Mouse (Mus musculus): Measurements from ENCODE around the gene Tnrc6c. TPM values are rescaled to one million over a fixed set of nuclear protein-coding genes. Genes with fewer than 3 reads are reported as not detected.

Gene Tnrc6c
- polyA plus RNA-seq, 1 experiment from 2014 or later: 25.0 TPM

- Histone ChIP-seq H3K9ac (no peak overlapping the region), H3K27ac (no peak overlapping the region), H3K4me2 (no peak overlapping the region), H3K27me3 (peaks cover 14% of the 10 kb centered on the region), H3K4me3 (replicated peaks) (no peak overlapping the region), H3K4me1 (peaks cover 17% of the 10 kb centered on the region), H3K9me3 (no peaks in the 10 kb centered on the region), H3K36me3 (replicated peaks) (no peaks in the 10 kb centered on the region)
- ATAC-seq (ENCODE audit: low FRiP score): no peak
- 90% methylated on average over 2 of the region's 2 CpGs for WGBS
These were observed 11.9 kb upstream of the Tnrc6c start for GRCm38 (mm10) chr11:117642181-117642580.

DNA sequence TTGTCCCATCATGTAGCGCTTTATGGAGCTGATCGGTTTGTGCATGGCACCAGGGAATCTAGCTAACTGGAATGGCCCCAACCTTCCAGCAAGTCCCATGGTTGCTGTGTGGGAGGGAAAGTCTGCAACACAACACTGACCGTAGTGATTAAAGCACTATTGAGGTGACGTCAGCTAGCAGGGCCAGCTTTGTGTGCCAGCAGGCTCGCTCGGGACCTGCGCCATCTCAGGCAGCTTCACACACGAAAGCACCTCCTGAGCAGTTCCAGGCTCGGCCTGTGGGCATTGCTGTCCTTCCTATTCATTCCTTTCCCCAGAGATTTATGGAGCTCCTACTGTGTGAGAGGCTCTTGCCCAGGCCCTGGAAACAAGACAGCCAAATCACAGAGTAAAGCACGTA is 10.8 kb upstream of the Tnrc6c start:
- Histone ChIP-seq H3K27me3 (peaks cover 14% of the 10 kb centered on the region), H3K9ac (no peak overlapping the region), H3K9me3 (no peaks in the 10 kb centered on the region), H3K36me3 (replicated peaks) (no peaks in the 10 kb centered on the region), H3K4me1 (peaks cover 10% of the 10 kb centered on the region), H3K27ac (0 out of 2 replicates have a peak overlapping the region, but pooled peaks have one; percentile 5), H3K4me3 (replicated peaks) (no peak overlapping the region), H3K4me2 (no peak overlapping the region)
- 57% methylated on average over 10 of the region's 10 CpGs for WGBS
- ATAC-seq (ENCODE audit: low FRiP score): no peak

GRCm38 (mm10) chr11:117646786-117647185 is 7.3 kb upstream of the Tnrc6c start:
- Histone ChIP-seq H3K27ac (no peak overlapping the region), H3K27me3 (peaks cover 23% of the 10 kb centered on the region), H3K9me3 (no peaks in the 10 kb centered on the region), H3K4me2 (no peak overlapping the region), H3K4me3 (replicated peaks) (no peak overlapping the region), H3K9ac (no peak overlapping the region), H3K4me1 (no peaks in the 10 kb centered on the region; the same call in 1 of the 2 replicates), H3K36me3 (replicated peaks) (no peaks in the 10 kb centered on the region)
- WGBS: 80% methylated on average over 4 of the region's 4 CpGs
- ATAC-seq (ENCODE audit: low FRiP score): no peak

DNA sequence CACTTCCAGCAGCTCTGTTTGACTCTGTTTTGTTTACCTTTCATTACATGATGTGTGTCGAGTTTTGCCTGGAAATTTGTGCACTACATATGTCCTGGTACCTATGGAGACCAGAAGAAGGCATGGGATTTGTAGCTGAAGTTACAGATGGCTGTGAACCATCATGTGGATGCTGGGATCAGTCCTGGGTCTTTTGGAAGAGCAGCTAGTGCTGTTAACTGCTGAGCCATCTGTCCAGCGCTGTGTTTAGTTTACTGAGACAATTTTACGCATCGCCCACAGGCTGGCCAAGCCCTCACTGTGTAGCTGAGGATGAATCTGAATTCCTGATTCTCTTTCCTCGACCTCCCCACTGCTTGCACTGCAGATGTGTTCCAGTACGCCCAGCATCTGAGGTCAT is 6.1 kb upstream of the Tnrc6c start:
- H3K27me3 ChIP-seq: peaks cover 32% of the 10 kb centered on the region
- ATAC-seq (ENCODE audit: low FRiP score): no peak

GRCm38 (mm10) chr11:117650721-117651644 is 3.1 kb upstream of the Tnrc6c start:
- 79% methylated on average over 13 of the region's 13 CpGs for WGBS
- no peak overlapping the region for H3K9ac ChIP-seq
- H3K27me3 ChIP-seq: peaks cover 22% of the 10 kb centered on the region
- H3K4me1 ChIP-seq: peaks cover 11% of the 10 kb centered on the region
- no peak overlapping the region for H3K4me2 ChIP-seq
- H3K4me3 ChIP-seq (replicated peaks): no peak overlapping the region
- ATAC-seq (ENCODE audit: low FRiP score): no peak
- no peaks in the 10 kb centered on the region for H3K36me3 ChIP-seq (replicated peaks)
- no peak overlapping the region for H3K27ac ChIP-seq
- H3K9me3 ChIP-seq: no peaks in the 10 kb centered on the region

More for the DNA sequence above, 6.1 kb upstream of the Tnrc6c start:
- no peak overlapping the region for H3K9ac ChIP-seq
- 80% methylated on average over 6 of the region's 6 CpGs for WGBS
- H3K9me3 ChIP-seq: no peaks in the 10 kb centered on the region
- no peaks in the 10 kb centered on the region for H3K36me3 ChIP-seq (replicated peaks)
- no peak overlapping the region for H3K4me2 ChIP-seq
- no peak overlapping the region for H3K27ac ChIP-seq
- peaks cover 3% of the 10 kb centered on the region for H3K4me1 ChIP-seq
- H3K4me3 ChIP-seq (replicated peaks): no peak overlapping the region

DNA sequence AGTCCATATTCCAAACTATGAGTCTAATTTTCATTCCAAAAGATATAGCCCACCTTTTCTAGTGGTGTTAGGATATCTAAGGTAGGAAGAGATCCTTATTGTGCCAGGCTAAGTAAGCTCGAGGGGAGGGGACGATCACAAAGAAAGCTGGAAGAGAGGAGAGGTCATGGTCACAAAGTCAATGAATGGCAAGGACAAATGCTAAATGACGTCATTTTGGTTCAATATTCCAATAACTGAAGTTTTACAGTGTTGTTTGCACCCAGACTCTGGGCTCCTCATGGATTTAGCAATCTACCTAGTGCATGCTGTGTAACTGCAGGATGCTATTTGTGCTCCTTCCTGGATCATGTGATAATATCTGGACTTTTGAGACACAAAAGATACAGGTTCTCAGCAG is 1.2 kb upstream of the Tnrc6c start:
- 64% methylated on average over 3 of the region's 3 CpGs for WGBS
- ATAC-seq (ENCODE audit: low FRiP score): no peak
- Histone ChIP-seq H3K4me3 (replicated peaks) (no peak overlapping the region), H3K4me2 (peak overlapping the region; percentile 89), H3K27ac (no peak overlapping the region), H3K4me1 (peaks cover 28% of the 10 kb centered on the region), H3K36me3 (replicated peaks) (no peaks in the 10 kb centered on the region), H3K27me3 (peaks cover 22% of the 10 kb centered on the region), H3K9me3 (no peaks in the 10 kb centered on the region), H3K9ac (peak overlapping the region; percentile 80; the same call in 1 of the 2 replicates)

GRCm38 (mm10) chr11:117654380-117654924 is 363 bp downstream of the Tnrc6c start:
- Histone ChIP-seq H3K9ac (peak overlapping the region; percentile 100), H3K27me3 (peaks cover 20% of the 10 kb centered on the region), H3K4me3 (replicated peaks) (peak overlapping the region; percentile 97), H3K9me3 (no peaks in the 10 kb centered on the region), H3K4me2 (peak overlapping the region; percentile 89), H3K4me1 (peaks cover 42% of the 10 kb centered on the region), H3K27ac (peak overlapping the region; percentile 98), H3K36me3 (replicated peaks) (no peaks in the 10 kb centered on the region)
- ATAC-seq (ENCODE audit: low FRiP score): peak; percentile 97
- WGBS: under 1% methylated on average over 54 of the region's 71 CpGs

GRCm38 (mm10) chr11:117654934-117655291 is 824 bp downstream of the Tnrc6c start:
- peak; percentile 63 for ATAC-seq (ENCODE audit: low FRiP score)
- Histone ChIP-seq H3K36me3 (replicated peaks) (no peaks in the 10 kb centered on the region), H3K27ac (peak overlapping the region; percentile 98), H3K4me3 (replicated peaks) (peak overlapping the region; percentile 97), H3K4me1 (peaks cover 44% of the 10 kb centered on the region), H3K9ac (peak overlapping the region; percentile 100), H3K9me3 (no peaks in the 10 kb centered on the region), H3K27me3 (peaks cover 20% of the 10 kb centered on the region), H3K4me2 (peak overlapping the region; percentile 77)
- under 1% methylated on average over 63 of the region's 66 CpGs for WGBS

DNA sequence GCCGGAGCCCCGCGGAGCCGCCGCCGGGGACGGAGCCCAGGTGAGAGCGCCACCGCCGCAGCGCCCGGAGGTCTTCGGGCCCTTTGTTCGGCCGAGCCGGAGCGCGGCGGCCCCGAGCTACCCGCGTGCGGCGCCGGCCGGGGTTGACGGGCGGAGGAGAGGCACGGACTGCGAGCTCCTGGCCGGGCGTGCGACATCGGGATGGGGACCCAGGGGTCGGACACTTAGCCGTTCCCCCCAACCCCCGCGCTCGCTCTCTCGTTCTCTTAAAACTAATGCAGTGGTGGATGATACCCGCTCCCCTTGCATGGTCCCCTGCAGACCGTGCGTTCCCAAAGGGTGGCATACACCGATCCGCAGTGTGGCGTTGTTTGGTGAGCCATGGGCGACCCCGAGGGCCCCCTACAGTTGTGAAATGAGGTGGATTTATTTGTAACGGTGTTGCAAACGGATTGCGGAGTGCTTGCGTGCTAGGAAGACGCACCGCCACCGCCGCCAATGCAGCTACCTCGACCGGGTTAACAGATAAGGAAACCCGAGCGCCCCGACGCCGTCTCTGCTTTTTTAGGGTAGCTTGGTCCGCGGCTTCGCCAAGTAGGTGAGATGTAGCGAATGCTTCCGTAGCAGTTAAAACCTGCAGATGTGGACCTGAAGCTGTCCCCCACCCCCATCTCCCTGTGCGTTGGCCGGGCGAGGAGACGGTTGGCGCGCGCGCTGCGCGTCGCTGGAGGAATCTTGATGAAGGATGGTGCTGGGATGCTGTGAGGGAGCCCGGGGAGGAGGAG is 1.4 kb downstream of the Tnrc6c start:
- Histone ChIP-seq H3K9me3 (no peaks in the 10 kb centered on the region), H3K4me3 (replicated peaks) (peak overlapping the region; percentile 97), H3K4me2 (peak overlapping the region; percentile 77), H3K27ac (peak overlapping the region; percentile 98), H3K36me3 (replicated peaks) (no peaks in the 10 kb centered on the region), H3K9ac (peak overlapping the region; percentile 100), H3K4me1 (peaks cover 44% of the 10 kb centered on the region), H3K27me3 (peaks cover 20% of the 10 kb centered on the region)
- WGBS: under 1% methylated on average over 73 of the region's 80 CpGs
- peak; percentile 3; the same call in 1 of the 2 replicates for ATAC-seq (ENCODE audit: low FRiP score)

DNA sequence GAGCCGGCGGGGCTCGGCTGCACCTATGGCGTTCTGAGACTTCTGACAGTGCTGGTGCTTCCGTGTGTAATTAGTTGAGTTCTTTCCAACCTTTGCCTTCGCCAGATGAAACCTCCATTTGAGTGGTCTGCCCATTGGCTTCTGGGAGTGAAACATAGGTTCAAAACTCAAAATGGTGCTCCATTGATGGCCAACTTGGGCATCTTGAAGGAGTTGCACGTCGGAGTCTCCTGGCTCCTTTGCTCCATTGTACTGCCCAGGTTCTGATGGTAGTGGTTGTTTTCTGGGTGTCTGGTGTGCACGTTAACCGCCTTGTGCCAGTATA is 1.9 kb downstream of the Tnrc6c start:
- Histone ChIP-seq H3K4me2 (peak overlapping the region; percentile 77), H3K36me3 (replicated peaks) (no peaks in the 10 kb centered on the region), H3K9me3 (no peaks in the 10 kb centered on the region), H3K4me1 (peaks cover 44% of the 10 kb centered on the region), H3K4me3 (replicated peaks) (peak overlapping the region; percentile 97), H3K27ac (peak overlapping the region; percentile 98), H3K27me3 (peaks cover 16% of the 10 kb centered on the region), H3K9ac (peak overlapping the region; percentile 100)
- ATAC-seq (ENCODE audit: low FRiP score): no peak
- WGBS: 4% methylated on average over 10 of the region's 10 CpGs

DNA sequence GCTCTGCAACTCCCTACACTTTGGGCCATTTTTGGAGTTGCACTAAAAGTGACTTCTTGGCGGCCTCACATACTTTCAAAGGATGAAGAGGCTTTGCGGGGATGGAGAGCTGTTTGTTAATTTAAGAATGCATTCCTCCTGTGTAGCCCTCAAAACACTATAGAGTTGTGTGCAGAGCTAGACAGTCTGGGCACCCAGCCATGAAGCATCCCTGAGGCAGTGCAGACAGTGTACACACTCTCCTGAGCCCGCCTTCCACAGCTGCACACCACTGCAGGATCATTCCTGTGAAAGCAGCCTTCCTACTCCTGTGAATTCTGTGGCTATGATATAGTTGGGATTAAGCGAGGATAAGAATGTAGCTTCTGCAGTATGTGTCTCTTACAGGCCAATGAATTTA is 4.9 kb downstream of the Tnrc6c start:
- Histone ChIP-seq H3K4me1 (peaks cover 38% of the 10 kb centered on the region), H3K36me3 (replicated peaks) (no peaks in the 10 kb centered on the region), H3K4me3 (replicated peaks) (no peak overlapping the region), H3K4me2 (0 out of 2 replicates have a peak overlapping the region, but pooled peaks have one; percentile 26), H3K27me3 (no peaks in the 10 kb centered on the region), H3K9ac (no peak overlapping the region), H3K27ac (0 out of 2 replicates have a peak overlapping the region, but pooled peaks have one; percentile 25), H3K9me3 (no peaks in the 10 kb centered on the region)
- 44% methylated on average over 4 of the region's 4 CpGs for WGBS
- no peak for ATAC-seq (ENCODE audit: low FRiP score)
